Mouse (Mus musculus) limb, embryonic 14.5 days (tissue): ENCODE data around the gene Irf2bp2. TPM values are rescaled to one million over a fixed set of nuclear protein-coding genes. Genes with fewer than 3 reads are reported as not detected.
A peak's percentile ranks its signal among the peaks of the same experiment; 100 is the strongest.
"Not testable (repeated sequence)": the region's sequence is repeated elsewhere in the genome, so short reads cannot be mapped to it uniquely, and the experiment has no call there.

Experiments
- ATAC-seq: fragments of 200-750 bp; cut with Nextera tagmentation; 2 replicates; pipeline ENCODE4 v1.8.0; 2017; ENCODE audit warnings: low read depth, moderate number of reproducible peaks, moderate TSS enrichment; ENCODE audit not compliant: low FRiP score
- DNase-seq: peaks from one replicate; pipeline ENCODE4 v3.0.0-alpha.2; 2015; ENCODE audit warnings: low spot score
- H3K27ac ChIP-seq: fragments of 300-500 bp; sonication (generic); replicated peaks from 2 replicates; pipeline ENCODE4 v1.5.1; 2014; ENCODE audit warnings: low read depth, mild to moderate bottlenecking, low read length, moderate library complexity, mixed read lengths
- H3K27me3 ChIP-seq: fragments of 300-500 bp; sonication (generic); 2 replicates; pipeline ENCODE4 v1.6.1; 2014; ENCODE audit warnings: low read length, mixed read lengths; ENCODE audit not compliant: control insufficient read depth, insufficient read depth
- H3K36me3 ChIP-seq: fragments of 300-500 bp; sonication (generic); 2 replicates; pipeline ENCODE4 v1.6.1; 2014; ENCODE audit warnings: mild to moderate bottlenecking, low read length, moderate library complexity, mixed read lengths; ENCODE audit not compliant: control insufficient read depth, insufficient read depth
- H3K4me1 ChIP-seq: fragments of 300-500 bp; sonication (generic); 2 replicates; pipeline ENCODE4 v1.6.1; 2014; ENCODE audit warnings: antibody characterized with exemption, low read length, mixed read lengths; ENCODE audit not compliant: control insufficient read depth, insufficient read depth
- H3K4me2 ChIP-seq: fragments of 300-500 bp; sonication (generic); replicated peaks from 2 replicates; pipeline ENCODE4 v1.6.1; 2014; ENCODE audit warnings: low read depth, mild to moderate bottlenecking, low read length, moderate library complexity; ENCODE audit not compliant: severe bottlenecking
- H3K4me3 ChIP-seq: fragments of 300-500 bp; sonication (generic); replicated peaks from 2 replicates; pipeline ENCODE4 v1.5.1; 2014; ENCODE audit warnings: low read length
- H3K9ac ChIP-seq: fragments of 300-500 bp; sonication (generic); 2 replicates; pipeline ENCODE4 v1.6.1; 2014; ENCODE audit warnings: mild to moderate bottlenecking, low read depth, low read length, moderate library complexity; ENCODE audit not compliant: severe bottlenecking
- H3K9me3 ChIP-seq: fragments of 300-500 bp; sonication (generic); 2 replicates; pipeline ENCODE4 v1.6.1; 2016; ENCODE audit warnings: low read length; ENCODE audit not compliant: control insufficient read depth
- POLR2A ChIP-seq: fragments of 200-500 bp; IDR thresholded peaks from 2 replicates; pipeline ENCODE4 v1.8.0; 2012; ENCODE audit warnings: inconsistent platforms, mild to moderate bottlenecking, moderate library complexity, borderline replicate concordance; ENCODE audit not compliant: insufficient read depth, insufficient read length; ENCODE audit errors: extremely low read depth
- WGBS: fragments of 180-500 bp; shearing (Covaris S2); extraction: QIAGEN DNeasy Blood & Tissue Kit; methylation state at CpG from one replicate; pipeline ENCODE4 v1.1.7; 2014; 5-methylcytosine and 5-hydroxymethylcytosine counted together
- polyA plus RNA-seq, 2 experiments: library from polyadenylated mRNA; depleted of rRNA in 1 of 2; stranded (reverse) in 1 of 2; unstranded in 1 of 2; fragments of >200 nt; fragmentation: Nextera tagmentation in 1 of 2; extraction: Ambion mirVana in 1 of 2; gene quantifications; 2 replicates each; pipeline versions ENCODE4 v1.2.1 to v1.2.3; 2012 to 2014

Irf2bp2 gene
- polyA plus RNA-seq, 2 experiments = 10.1 to 44.5 TPM

DNA sequence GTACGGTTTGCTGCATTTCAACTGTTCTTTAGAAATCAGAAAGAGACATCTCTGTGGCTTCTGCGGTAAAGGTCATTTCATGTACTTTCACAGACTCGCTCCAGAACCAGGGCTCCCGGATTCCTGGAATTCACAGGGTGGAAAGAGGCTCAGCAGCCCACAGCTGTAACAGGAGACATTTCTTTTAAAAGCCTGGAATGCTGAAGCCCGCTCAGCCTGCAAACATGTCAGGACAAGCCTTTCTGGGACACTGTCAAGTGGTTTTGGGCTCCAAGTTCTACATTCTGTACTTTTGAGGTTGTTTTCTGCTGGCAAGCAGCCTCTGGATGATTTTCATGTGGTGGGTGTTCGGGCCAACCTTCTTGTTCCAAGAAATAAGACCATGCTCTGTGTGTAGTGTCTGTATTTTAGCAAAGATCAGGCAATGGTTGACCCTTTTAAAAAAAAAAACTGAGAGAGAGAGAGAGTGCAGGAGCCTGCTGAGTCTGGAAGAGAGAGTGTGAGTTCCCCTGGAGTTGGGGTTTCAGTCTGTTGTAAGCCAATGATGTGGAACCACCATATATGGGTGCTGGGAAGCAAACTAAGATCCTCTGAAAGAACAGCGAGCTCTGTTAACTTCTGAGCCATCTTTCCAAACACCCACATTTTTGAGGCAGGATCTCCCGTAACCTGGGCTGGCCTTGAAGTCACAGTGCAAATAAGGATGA lies 9.6 kb upstream of the Irf2bp2 start:
- Histone ChIP-seq H3K9me3 (no peaks in the 10 kb centered on the region), H3K4me2 (no peak overlapping the region), H3K36me3 (no peaks in the 10 kb centered on the region), H3K4me1 (peaks cover 40% of the 10 kb centered on the region), H3K4me3 (no peak overlapping the region), H3K27me3 (no peaks in the 10 kb centered on the region), H3K27ac (peak overlapping the region; percentile 83), H3K9ac (no peak overlapping the region)
- ATAC-seq (peak; percentile 82), DNase-seq (peak; percentile 83)
- WGBS = 25% methylated on average over 8 of the region's 8 CpGs
- no peak for TF ChIP-seq POLR2A

DNA sequence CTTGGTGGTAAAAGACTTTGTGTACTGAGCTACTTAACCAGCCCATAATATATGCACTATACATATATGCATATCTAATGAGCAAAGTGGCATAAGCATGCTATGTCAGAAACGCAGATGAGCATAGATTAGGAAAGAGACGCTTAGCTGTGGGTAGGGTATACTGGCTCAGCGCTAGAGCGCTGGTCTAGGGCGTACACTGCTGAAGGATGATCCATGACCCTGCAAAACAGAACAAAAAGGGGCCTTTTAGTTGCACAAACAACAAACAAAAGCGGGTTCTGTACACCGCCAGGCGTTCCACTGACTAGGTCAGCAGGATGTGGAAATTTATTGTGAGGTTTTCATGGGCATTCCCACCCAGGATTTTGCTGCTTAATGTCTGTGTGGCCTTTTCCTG lies 8.9 kb upstream of the Irf2bp2 start:
- TF ChIP-seq POLR2A = no peak
- 58% methylated on average over 8 of the region's 8 CpGs for WGBS
- H3K27ac ChIP-seq = peak overlapping the region; percentile 83

DNA sequence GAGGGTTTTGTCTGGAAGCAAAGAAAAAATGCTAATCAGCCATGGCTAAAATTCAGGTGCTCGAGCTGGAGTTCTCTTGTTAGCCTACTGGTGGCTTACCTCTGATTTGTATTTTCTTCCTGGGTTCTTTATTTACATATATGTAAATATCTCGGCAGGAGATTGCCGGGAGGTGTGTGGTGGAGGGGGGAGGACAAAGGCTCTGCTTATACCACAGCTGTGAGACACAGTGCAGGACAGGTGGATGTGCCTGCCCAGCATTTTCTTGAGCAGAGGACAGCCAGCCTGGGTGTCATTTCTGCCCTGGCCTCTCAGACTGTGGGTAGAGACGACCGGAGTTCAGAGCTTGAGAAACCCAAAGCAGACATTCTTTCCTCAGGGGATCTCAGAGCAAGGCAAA lies 7.5 kb upstream of the Irf2bp2 start:
- Histone ChIP-seq H3K4me2 (no peak overlapping the region), H3K4me3 (no peak overlapping the region), H3K9me3 (no peaks in the 10 kb centered on the region), H3K27ac (no peak overlapping the region), H3K27me3 (no peaks in the 10 kb centered on the region), H3K9ac (no peak overlapping the region), H3K36me3 (no peaks in the 10 kb centered on the region), H3K4me1 (peaks cover 50% of the 10 kb centered on the region)
- ATAC-seq = no peak
- 27% methylated on average over 5 of the region's 5 CpGs for WGBS
- TF ChIP-seq POLR2A = no peak
- DNase-seq = no peak

More for the DNA sequence above, 8.9 kb upstream of the Irf2bp2 start:
- ATAC-seq (no peak), DNase-seq (no peak)
- no peaks in the 10 kb centered on the region for H3K9me3 ChIP-seq
- no peak overlapping the region for H3K4me2 ChIP-seq
- no peaks in the 10 kb centered on the region for H3K36me3 ChIP-seq
- peaks cover 37% of the 10 kb centered on the region for H3K4me1 ChIP-seq
- H3K9ac ChIP-seq = no peak overlapping the region
- no peak overlapping the region for H3K4me3 ChIP-seq
- no peaks in the 10 kb centered on the region for H3K27me3 ChIP-seq

DNA sequence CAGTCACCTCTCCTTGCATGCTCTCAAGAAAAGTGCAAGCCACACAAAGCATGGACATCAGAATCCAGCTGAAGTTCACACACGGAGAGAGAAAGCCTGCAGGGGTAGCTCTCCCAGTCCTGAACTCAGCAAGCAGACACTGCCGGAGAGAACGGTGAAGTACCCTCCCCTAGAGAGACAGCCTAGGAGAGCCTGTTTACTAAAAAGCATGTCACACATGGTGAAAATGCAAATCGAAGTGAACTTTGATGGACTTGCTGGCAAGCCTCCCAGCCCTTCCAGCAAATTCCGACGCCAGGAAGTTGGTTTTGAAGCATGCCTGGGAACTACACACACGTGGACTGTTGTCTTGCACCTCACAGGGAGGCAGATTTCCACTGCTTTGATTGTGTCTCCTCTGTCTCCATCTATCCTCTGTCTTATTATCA lies 7.0 kb upstream of the Irf2bp2 start:
- TF ChIP-seq POLR2A = no peak
- Histone ChIP-seq H3K4me2 (no peak overlapping the region), H3K36me3 (no peaks in the 10 kb centered on the region), H3K27ac (no peak overlapping the region), H3K9me3 (no peaks in the 10 kb centered on the region), H3K4me1 (peaks cover 55% of the 10 kb centered on the region), H3K27me3 (no peaks in the 10 kb centered on the region), H3K4me3 (no peak overlapping the region), H3K9ac (no peak overlapping the region)
- WGBS = 3% methylated on average over 7 of the region's 7 CpGs
- peak; percentile 77 for DNase-seq
- ATAC-seq = no peak

DNA sequence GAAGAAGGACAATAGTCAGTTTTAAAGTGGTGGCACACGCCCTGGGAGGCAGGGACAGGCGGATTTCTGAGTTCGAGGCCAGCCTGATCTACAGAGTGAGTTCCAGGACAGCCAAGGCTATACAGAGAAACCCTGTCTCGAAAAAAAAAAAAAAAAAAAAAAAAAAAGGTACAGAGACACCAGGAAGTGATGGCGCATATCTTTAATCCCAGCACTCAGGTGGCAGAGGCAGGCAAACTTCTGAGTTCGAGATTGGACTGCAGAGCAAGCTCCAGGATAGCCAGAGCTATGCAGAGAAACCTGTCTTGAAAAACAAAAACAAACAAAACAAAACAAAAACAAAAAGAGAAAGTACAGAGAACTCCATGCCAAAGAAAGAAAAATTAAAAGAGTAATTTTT lies 6.6 kb upstream of the Irf2bp2 start:
- H3K27me3 ChIP-seq, ATAC-seq, H3K27ac ChIP-seq, H3K36me3 ChIP-seq, H3K4me3 ChIP-seq, H3K4me2 ChIP-seq, H3K9me3 ChIP-seq, H3K9ac ChIP-seq, DNase-seq: not testable (repeated sequence)
- 88% methylated on average over 6 of the region's 6 CpGs for WGBS
- peaks cover 59% of the 10 kb centered on the region for H3K4me1 ChIP-seq
